Mouse (Mus musculus) midbrain, embryonic 14.5 days (tissue): ENCODE results near the gene Sco2. TPM values are rescaled to one million over a fixed set of nuclear protein-coding genes. Genes with fewer than 3 reads are reported as not detected.

ENCODE experiments used
- ATAC-seq: fragments of 200-750 bp; cut with Nextera tagmentation; 2 replicates; pipeline ENCODE4 v1.8.0; 2017; ENCODE audit warnings: moderate number of reproducible peaks, moderate library complexity; ENCODE audit not compliant: low FRiP score, low TSS enrichment
- DNase-seq: peaks from one replicate; pipeline ENCODE4 v3.0.0-alpha.2; 2015
- H3K27ac ChIP-seq: fragments of 300-500 bp; sonication (generic); replicated peaks from 2 replicates; pipeline ENCODE4 v1.5.1; 2014; ENCODE audit warnings: mild to moderate bottlenecking, low read depth, low read length, moderate library complexity
- H3K27me3 ChIP-seq: fragments of 300-500 bp; sonication (generic); 2 replicates; pipeline ENCODE4 v1.6.1; 2014; ENCODE audit warnings: low read length, control low read depth, mixed read lengths; ENCODE audit not compliant: control insufficient read depth, insufficient read depth
- H3K36me3 ChIP-seq: fragments of 300-500 bp; sonication (generic); 2 replicates; pipeline ENCODE4 v1.6.1; 2014; ENCODE audit warnings: low read length, control low read depth; ENCODE audit not compliant: control insufficient read depth, insufficient read depth
- H3K4me1 ChIP-seq: fragments of 300-500 bp; sonication (generic); 2 replicates; pipeline ENCODE4 v1.6.1; 2014; ENCODE audit warnings: mild to moderate bottlenecking, antibody characterized with exemption, low read length, control low read depth; ENCODE audit not compliant: control insufficient read depth, insufficient read depth
- H3K4me2 ChIP-seq: fragments of 300-500 bp; sonication (generic); 2 replicates; pipeline ENCODE4 v1.6.1; 2014; ENCODE audit warnings: mild to moderate bottlenecking, low read length, moderate library complexity
- H3K4me3 ChIP-seq: fragments of 300-500 bp; sonication (generic); replicated peaks from 2 replicates; pipeline ENCODE4 v1.5.1; 2014; ENCODE audit warnings: low read depth, low read length
- H3K9ac ChIP-seq: fragments of 300-500 bp; sonication (generic); replicated peaks from 2 replicates; pipeline ENCODE4 v1.6.1; 2014; ENCODE audit warnings: mild to moderate bottlenecking, low read length, moderate library complexity
- H3K9me3 ChIP-seq: fragments of 300-500 bp; sonication (generic); 2 replicates; pipeline ENCODE4 v1.6.1; 2016; ENCODE audit warnings: low read length, control low read depth, mixed read lengths; ENCODE audit not compliant: control insufficient read depth
- WGBS: fragments of 180-500 bp; shearing (Covaris S2); extraction: QIAGEN DNeasy Blood & Tissue Kit; methylation state at CpG from one replicate; pipeline ENCODE4 v1.1.7; 2014; 5-methylcytosine and 5-hydroxymethylcytosine counted together
- polyA plus RNA-seq: library from polyadenylated mRNA; unstranded; fragments of >200 nt; fragmentation: Nextera tagmentation; extraction: Ambion mirVana; gene quantifications from 2 replicates; pipeline ENCODE4 v1.2.1, GENCODE M21; 2014

Sco2 gene
- 12.2 and 20.7 TPM in 2 replicates for polyA plus RNA-seq

- peak; percentile 85 for ATAC-seq
- DNase-seq, result peak; percentile 96
- H3K36me3 ChIP-seq, result peaks cover 40% of the 10 kb centered on the region
- H3K9ac ChIP-seq, result peak within 1 kb of the TSS; percentile 81
- no peaks in the 10 kb centered on the region for H3K9me3 ChIP-seq
- peaks cover 29% of the 10 kb centered on the region for H3K27me3 ChIP-seq
- H3K4me3 ChIP-seq, result peak within 1 kb of the TSS; percentile 70
- under 1% methylated on average over 42 of the region's 42 CpGs for WGBS
- H3K4me1 ChIP-seq, result peaks cover 13% of the 10 kb centered on the region
- peak within 1 kb of the TSS; percentile 93 for H3K27ac ChIP-seq
- H3K4me2 ChIP-seq, result peak within 1 kb of the TSS; percentile 87
These were observed at the start of gene Sco2 for GRCm38 (mm10) chr15:89373762-89374248. Gene Sco2, minus strand, starts transcription at chr15:89373846.

GRCm38 (mm10) chr15:89421938-89422337 is 48.3 kb upstream of the Sco2 start:
- Histone ChIP-seq H3K36me3 (peaks cover 59% of the 10 kb centered on the region), H3K4me3 (no peak overlapping the region), H3K27me3 (no peaks in the 10 kb centered on the region), H3K9me3 (no peaks in the 10 kb centered on the region), H3K4me1 (no peaks in the 10 kb centered on the region), H3K9ac (no peak overlapping the region), H3K27ac (no peak overlapping the region), H3K4me2 (no peak overlapping the region)
- no peak for ATAC-seq
- 94% methylated on average over 9 of the region's 9 CpGs for whole genome bisulfite sequencing
- DNase-seq, result no peak

- H3K27me3 ChIP-seq, result no peaks in the 10 kb centered on the region
- DNase-seq, result no peak
- H3K9me3 ChIP-seq, result no peaks in the 10 kb centered on the region
- no peak overlapping the region for H3K4me3 ChIP-seq
- H3K9ac ChIP-seq, result no peak overlapping the region
- no peak for ATAC-seq
- no peak overlapping the region for H3K4me2 ChIP-seq
- peaks cover 37% of the 10 kb centered on the region for H3K36me3 ChIP-seq
- no peaks in the 10 kb centered on the region for H3K4me1 ChIP-seq
- H3K27ac ChIP-seq, result no peak overlapping the region
- WGBS, result 89% methylated on average over 8 of the region's 8 CpGs
These were observed 41.6 kb upstream of the Sco2 start for GRCm38 (mm10) chr15:89415282-89415681.

GRCm38 (mm10) chr15:89410118-89410517 is 36.5 kb upstream of the Sco2 start, which contains the start of gene Syce3:
Gene Syce3, minus strand, starts transcription at chr15:89410503.
- Histone ChIP-seq H3K36me3 (no peaks in the 10 kb centered on the region), H3K4me2 (no peak within 1 kb of the TSS), H3K9me3 (peaks cover 11% of the 10 kb centered on the region), H3K4me1 (no peaks in the 10 kb centered on the region), H3K27me3 (no peaks in the 10 kb centered on the region), H3K27ac (no peak within 1 kb of the TSS), H3K9ac (no peak within 1 kb of the TSS), H3K4me3 (no peak within 1 kb of the TSS)
- DNase-seq, result no peak
- 88% methylated on average over 24 of the region's 24 CpGs for WGBS
- ATAC-seq, result no peak

- no peak overlapping the region for H3K4me2 ChIP-seq
- H3K27ac ChIP-seq, result no peak overlapping the region
- no peak for ATAC-seq
- no peaks in the 10 kb centered on the region for H3K27me3 ChIP-seq
- H3K4me3 ChIP-seq, result no peak overlapping the region
- H3K36me3 ChIP-seq, result no peaks in the 10 kb centered on the region
- DNase-seq, result no peak
- no peaks in the 10 kb centered on the region for H3K4me1 ChIP-seq
- H3K9me3 ChIP-seq, result peaks cover 11% of the 10 kb centered on the region
- H3K9ac ChIP-seq, result no peak overlapping the region
These were observed 33.0 kb upstream of the Sco2 start for GRCm38 (mm10) chr15:89406691-89407090.

GRCm38 (mm10) chr15:89404831-89405623 is 31.4 kb upstream of the Sco2 start:
- 87% methylated on average over 10 of the region's 10 CpGs for WGBS
- Histone ChIP-seq H3K9me3 (peaks cover 11% of the 10 kb centered on the region), H3K9ac (no peak overlapping the region), H3K27ac (no peak overlapping the region), H3K4me2 (no peak overlapping the region), H3K36me3 (no peaks in the 10 kb centered on the region), H3K4me3 (no peak overlapping the region), H3K27me3 (no peaks in the 10 kb centered on the region), H3K4me1 (no peaks in the 10 kb centered on the region)
- ATAC-seq, result no peak
- DNase-seq, result no peak

GRCm38 (mm10) chr15:89402471-89402870 is 28.8 kb upstream of the Sco2 start:
- Histone ChIP-seq H3K9ac (no peak overlapping the region), H3K36me3 (no peaks in the 10 kb centered on the region), H3K4me1 (no peaks in the 10 kb centered on the region), H3K4me3 (no peak overlapping the region), H3K4me2 (no peak overlapping the region), H3K27ac (no peak overlapping the region), H3K27me3 (no peaks in the 10 kb centered on the region), H3K9me3 (peaks cover 6% of the 10 kb centered on the region; the same call in 1 of the 2 replicates)
- 76% methylated on average over 1 of the region's 1 CpGs for WGBS
- ATAC-seq (no peak), DNase-seq (no peak)

- H3K9ac ChIP-seq, result no peak overlapping the region
- WGBS, result 61% methylated on average over 1 of the region's 1 CpGs
- no peak overlapping the region for H3K4me2 ChIP-seq
- H3K27me3 ChIP-seq, result no peaks in the 10 kb centered on the region
- H3K27ac ChIP-seq, result no peak overlapping the region
- no peak overlapping the region for H3K4me3 ChIP-seq
- no peaks in the 10 kb centered on the region for H3K4me1 ChIP-seq
- DNase-seq (no peak), ATAC-seq (no peak)
- H3K36me3 ChIP-seq, result no peaks in the 10 kb centered on the region
- H3K9me3 ChIP-seq, result no peaks in the 10 kb centered on the region
These were observed 26.1 kb upstream of the Sco2 start for GRCm38 (mm10) chr15:89399716-89400115.

- no peak for ATAC-seq
- DNase-seq, result no peak
- Histone ChIP-seq H3K4me2 (no peak overlapping the region), H3K4me3 (no peak overlapping the region), H3K27ac (no peak overlapping the region), H3K9me3 (no peaks in the 10 kb centered on the region), H3K4me1 (no peaks in the 10 kb centered on the region), H3K36me3 (no peaks in the 10 kb centered on the region), H3K9ac (no peak overlapping the region), H3K27me3 (no peaks in the 10 kb centered on the region)
- WGBS, result 80% methylated on average over 2 of the region's 2 CpGs
These were observed 24.5 kb upstream of the Sco2 start for GRCm38 (mm10) chr15:89398146-89398545.
